11 mouse cellular contexts compared by ENCODE assay signal in the genomic region with DNA sequence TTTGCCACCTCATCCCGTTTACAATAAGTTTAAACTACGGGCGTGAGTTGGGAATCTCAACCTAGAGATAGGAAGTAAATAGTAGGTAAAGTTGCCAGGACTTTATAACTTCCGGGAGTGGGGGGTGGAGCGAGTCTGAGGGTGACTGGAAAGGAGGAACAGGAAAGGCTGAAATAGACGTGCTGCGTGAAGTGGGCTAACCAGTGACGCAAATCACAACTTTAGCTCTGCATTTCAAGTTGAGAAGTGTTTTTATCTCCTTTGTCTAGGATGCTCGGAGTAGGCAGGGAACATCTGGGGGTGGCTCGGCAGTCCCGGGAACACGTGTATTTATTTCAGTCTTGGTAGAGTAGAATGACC. TPM values are rescaled to one million over a fixed set of nuclear protein-coding genes. Genes with fewer than 3 reads are reported as not detected.
DNase-seq lines count a peak whose midpoint lies in the region; ATAC-seq and TF ChIP-seq lines count a peak whose summit lies in the region.
"Had no signal": no experiment of that assay in that cellular context is flagged by ENCODE, and none has a peak within 500 bp of the region (broad histone marks: within the 10 kb centered on the region; RNA-seq: fewer than 3 reads in every experiment).

No protein-coding gene starts in this region.

- TF ChIP-seq CTCF in stomach, postnatal 0 days (IDR thresholded peaks at IDR 0.05; ENCODE audit: low read depth) = no peak

- H3K4me1 ChIP-seq in heart, embryonic 14.5 days (ENCODE audit: control insufficient read depth in 2 of 2, insufficient read depth in 2 of 2, low read length in 2 of 2) = peaks cover 4 to 9% of the 10 kb centered on the region in 2 experiments; a peak in 2 of 4 replicates
- no peaks in the 10 kb centered on the region for H3K4me1 ChIP-seq in lung, embryonic 16.5 days (replicated peaks; ENCODE audit: control insufficient read depth, insufficient read depth, low read length)
- H3K4me1 ChIP-seq in stomach, postnatal 0 days (replicated peaks; ENCODE audit: control insufficient read depth, insufficient read depth) = no peaks in the 10 kb centered on the region

- H3K36me3 ChIP-seq in heart, embryonic 14.5 days (ENCODE audit: control insufficient read depth, insufficient read depth, low read length) = no peaks in the 10 kb centered on the region
- H3K36me3 ChIP-seq in lung, embryonic 16.5 days (ENCODE audit: control insufficient read depth, insufficient read depth, low read length) = no peaks in the 10 kb centered on the region
- no peaks in the 10 kb centered on the region; the same call in 1 of the 2 replicates for H3K36me3 ChIP-seq in stomach, postnatal 0 days (ENCODE audit: control insufficient read depth, insufficient read depth, low read length)

- WGBS in heart, embryonic 14.5 days = 42% methylated on average over 12 of the region's 12 CpGs
- WGBS in lung, embryonic 16.5 days = 29% methylated on average over 12 of the region's 12 CpGs
- 41% methylated on average over 12 of the region's 12 CpGs for WGBS in stomach, postnatal 0 days

- DNase-seq in urinary bladder, postnatal 14 days (ENCODE audit: low spot score) = peak; percentile 62
- DNase-seq in urinary bladder, adult 2 months (ENCODE audit: low spot score) = no peak
- DNase-seq in stomach, postnatal 0 days (ENCODE audit: low spot score) = peak; percentile 79
- no peak for DNase-seq in natural killer cell, adult 2 months (ENCODE audit: low spot score in 2 of 2)
- DNase-seq in gastrocnemius, postnatal 14 days = no peak

- no peaks in the 10 kb centered on the region for H3K27me3 ChIP-seq in heart, embryonic 14.5 days (ENCODE audit: control insufficient read depth, insufficient read depth, low read length)
- no peaks in the 10 kb centered on the region for H3K27me3 ChIP-seq in lung, embryonic 16.5 days (ENCODE audit: control insufficient read depth, insufficient read depth, low read depth, low read length)
- H3K27me3 ChIP-seq in stomach, postnatal 0 days (ENCODE audit: control insufficient read depth, insufficient read depth, low read length) = no peaks in the 10 kb centered on the region

- ATAC-seq in heart, embryonic 14.5 days (ENCODE audit: insufficient number of reproducible peaks, insufficient read depth, low FRiP score, low read depth) = no peak
- peak; percentile 52; the same call in 1 of the 2 replicates for ATAC-seq in lung, embryonic 16.5 days (ENCODE audit: low read depth)
- peak; percentile 81 for ATAC-seq in stomach, postnatal 0 days (ENCODE audit: low FRiP score, low TSS enrichment)
- no peak for ATAC-seq in inflammation-experienced regulatory T-cells, adult 6 months
- ATAC-seq: activated CD4-positive, CD25-positive, alpha-beta regulatory T cell, adult 4 months had no signal

- no peaks in the 10 kb centered on the region for H3K9me3 ChIP-seq in heart, embryonic 14.5 days (ENCODE audit: control insufficient read depth, low read length)
- H3K9me3 ChIP-seq in lung, embryonic 16.5 days (ENCODE audit: control insufficient read depth, low read length) = no peaks in the 10 kb centered on the region
- H3K9me3 ChIP-seq in stomach, postnatal 0 days (ENCODE audit: control insufficient read depth, low read length) = no peaks in the 10 kb centered on the region

- 0 out of 2 replicates have a peak overlapping the region, but pooled peaks have one; percentile 21 for H3K4me2 ChIP-seq in heart, embryonic 14.5 days (ENCODE audit: low read length)
- H3K4me2 ChIP-seq in lung, embryonic 16.5 days (ENCODE audit: low read depth, low read length) = peak overlapping the region; percentile 28; the same call in 1 of the 2 replicates
- H3K4me2 ChIP-seq in stomach, postnatal 0 days (replicated peaks; ENCODE audit: low read depth) = peak overlapping the region; percentile 1; the same call in 1 of the 2 replicates
- H3K4me2 ChIP-seq: hindbrain, embryonic 14.5 days had no signal

- no peak overlapping the region for H3K27ac ChIP-seq in heart, embryonic 14.5 days (replicated peaks in 1 of 2; ENCODE audit: control insufficient read depth in 1 of 2, insufficient read depth in 1 of 2, low read depth in 2 of 2, low read length in 2 of 2)
- H3K27ac ChIP-seq in lung, embryonic 16.5 days (ENCODE audit: low read length) = no peak overlapping the region
- H3K27ac ChIP-seq in stomach, postnatal 0 days (replicated peaks) = peak overlapping the region; percentile 45
- H3K27ac ChIP-seq: hindbrain, embryonic 14.5 days; liver, embryonic 14.5 days had no signal

- H3K9ac ChIP-seq in heart, embryonic 14.5 days (ENCODE audit: low read length) = no peak overlapping the region
- H3K9ac ChIP-seq in lung, embryonic 16.5 days (ENCODE audit: low read length) = no peak overlapping the region
- H3K9ac ChIP-seq in stomach, postnatal 0 days (ENCODE audit: low read length) = no peak overlapping the region
- H3K9ac ChIP-seq: hindbrain, embryonic 14.5 days; liver, embryonic 14.5 days had no signal

- H3K4me3 ChIP-seq in heart, embryonic 14.5 days (ENCODE audit: control insufficient read depth in 1 of 2, insufficient read depth in 1 of 2, low read depth in 1 of 2, low read length in 2 of 2) = no peak overlapping the region
- no peak overlapping the region for H3K4me3 ChIP-seq in lung, embryonic 16.5 days (ENCODE audit: low read length)
- H3K4me3 ChIP-seq in stomach, postnatal 0 days (ENCODE audit: low read depth, low read length) = no peak overlapping the region

- intact Hi-C loops in gastrocnemius, postnatal 14 days (cut with DNase I; ENCODE audit: low total_unique reads) = no loop called here

- no peak for TF ChIP-seq EP300 in stomach, postnatal 0 days (optimal IDR thresholded peaks at IDR 0.05)

RNA-seq across cellular contexts. Expression of gene Hspa8, which starts 35.2 kb away (rescaled TPM):
- 1,107 and 1,301 TPM in 2 replicates for polyA plus RNA-seq in urinary bladder, adult 2 months (2012; rRNA removed)
- 1,682 and 1,761 TPM in 2 replicates for polyA plus RNA-seq in heart, embryonic 14.5 days (2014; fragmentation: Nextera tagmentation; extraction: Ambion mirVana)
- polyA plus RNA-seq in lung, embryonic 16.5 days (2015; fragmentation: Nextera tagmentation; extraction: Ambion mirVana) = 2,362 and 2,391 TPM in 2 replicates
- polyA plus RNA-seq in stomach, postnatal 0 days (2015; fragmentation: Nextera tagmentation; extraction: Ambion mirVana) = 991 and 1,085 TPM in 2 replicates
- 1,000 to 10,000 TPM; 2,551 to 3,273 (median 2,898) TPM for polyA plus RNA-seq in inflammation-experienced regulatory T-cells, adult 6 months (2017; shearing (Covaris generic))
- 1,000 to 10,000 TPM in 1 of 2 experiments, 100 to 1,000 TPM in 1; 949 to 1,245 TPM for total RNA-seq in gastrocnemius, postnatal 14 days (2021)

Comparison
In these comparisons a context has a peak if more than half of its experiments do, and no peak if none do; other contexts are left out.
1. DNase-seq: peak in urinary bladder, postnatal 14 days (single experiment) and stomach, postnatal 0 days (single experiment); none in urinary bladder, adult 2 months (single experiment), natural killer cell, adult 2 months (0 of 2) and gastrocnemius, postnatal 14 days (single experiment).
2. ATAC-seq: peak in lung, embryonic 16.5 days (single experiment) and stomach, postnatal 0 days (single experiment); none in heart, embryonic 14.5 days (single experiment) and inflammation-experienced regulatory T-cells, adult 6 months (single experiment).
3. Peak in every context shown above with its lines, with median percentiles within 50 percentile points of each other: H3K4me2 ChIP-seq.